Comparison of ENCODE assay signal across 12 mouse cellular contexts in the genomic region with DNA sequence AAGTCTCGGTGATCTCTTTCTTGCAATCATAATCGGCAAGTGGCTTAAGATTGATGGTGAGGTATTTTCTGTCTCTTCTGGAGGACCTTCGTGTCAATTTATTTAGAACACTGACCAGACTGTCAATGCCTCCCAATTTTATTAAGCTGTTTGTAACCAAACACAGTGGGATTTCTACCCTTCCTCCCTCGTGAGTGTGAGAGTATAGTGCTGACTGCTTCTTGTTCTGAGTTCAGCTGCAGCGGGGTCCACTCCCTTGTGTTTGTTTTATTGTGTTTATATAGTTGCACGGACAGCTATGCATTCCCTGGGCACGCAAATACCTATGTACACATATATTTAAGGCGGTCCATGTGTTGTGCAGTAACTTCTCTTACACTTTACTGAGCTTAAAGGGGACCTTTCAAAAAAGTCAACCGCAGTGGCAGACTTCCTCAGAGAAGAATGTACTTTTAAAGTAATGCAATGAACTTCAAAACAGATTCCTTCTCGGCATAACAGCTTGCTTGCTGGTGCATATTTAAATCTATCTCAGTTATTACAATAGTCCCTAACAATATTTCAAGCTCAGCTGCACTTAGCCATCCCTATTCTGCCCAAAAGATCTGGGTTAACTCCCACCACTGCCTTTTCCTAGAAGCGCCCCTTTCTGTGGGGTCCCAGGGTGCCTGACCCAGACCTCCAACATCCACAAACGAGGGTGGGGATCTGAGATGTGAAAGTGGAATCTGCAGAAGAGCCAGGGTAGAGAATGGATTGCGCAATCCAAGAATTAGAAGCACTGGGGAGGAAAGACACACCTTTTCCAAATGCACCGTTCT.
DNase-seq lines count a peak whose midpoint lies in the region; ATAC-seq and TF ChIP-seq lines count a peak whose summit lies in the region.
"Had no signal": no experiment of that assay in that cellular context is flagged by ENCODE, and none has a peak within 500 bp of the region (broad histone marks: within the 10 kb centered on the region; RNA-seq: fewer than 3 reads in every experiment).

No protein-coding gene starts in this region.

- H3K9ac ChIP-seq in forebrain, embryonic 11.5 days (ENCODE audit: low read length), result peak overlapping the region; percentile 53
- no peak overlapping the region for H3K9ac ChIP-seq in intestine, postnatal 0 days (ENCODE audit: low read depth, low read length)

- 3% methylated on average over 14 of the region's 14 CpGs for WGBS in forebrain, embryonic 11.5 days
- 18% methylated on average over 14 of the region's 14 CpGs for WGBS in intestine, postnatal 0 days

- peaks cover 18% of the 10 kb centered on the region; the same call in 1 of the 2 replicates for H3K4me1 ChIP-seq in forebrain, embryonic 11.5 days (replicated peaks; ENCODE audit: control insufficient read depth, insufficient read depth, low read length)
- no peaks in the 10 kb centered on the region for H3K4me1 ChIP-seq in intestine, postnatal 0 days (replicated peaks; ENCODE audit: control insufficient read depth, insufficient read depth, low read length)

- H3K27me3 ChIP-seq in forebrain, embryonic 11.5 days (ENCODE audit: control insufficient read depth, insufficient read depth, low read length), result peaks cover 30% of the 10 kb centered on the region
- peaks cover 70% of the 10 kb centered on the region for H3K27me3 ChIP-seq in intestine, postnatal 0 days (replicated peaks; ENCODE audit: control insufficient read depth, insufficient read depth, low read length)
- H3K27me3 ChIP-seq: Patski had no signal

- no peak for ATAC-seq in forebrain, embryonic 11.5 days (replicated peaks; ENCODE audit: low FRiP score)
- no peak for ATAC-seq in intestine, postnatal 0 days
- ATAC-seq: Patski had no signal

- H3K27ac ChIP-seq in left cerebral cortex, adult 2 months, result 0 out of 2 replicates have a peak overlapping the region, but pooled peaks have one; percentile 10
- no peak overlapping the region for H3K27ac ChIP-seq in forebrain, embryonic 11.5 days (ENCODE audit: low read depth, low read length)
- H3K27ac ChIP-seq in intestine, postnatal 0 days (ENCODE audit: low read depth, low read length), result no peak overlapping the region

- H3K4me2 ChIP-seq in forebrain, embryonic 11.5 days (ENCODE audit: low read depth, low read length, severe bottlenecking), result peak overlapping the region; percentile 52
- H3K4me2 ChIP-seq in intestine, postnatal 0 days (replicated peaks; ENCODE audit: low read depth), result peak overlapping the region; percentile 21; the same call in 1 of the 2 replicates

- intact Hi-C loops in left cerebral cortex, adult 2 months (cut with DNase I), result loop anchor here (10.0 kb wide), 3 partner anchors 589 to 1229 kb away; no protein-coding TSS in a partner anchor
- intact Hi-C loops in left cerebral cortex, postnatal 4 days (cut with DNase I), result loop anchor here (10.0 kb wide), 1 partner anchor 999 kb away; no protein-coding TSS in a partner anchor

- H3K4me3 ChIP-seq in left cerebral cortex, adult 2 months, result peak overlapping the region; percentile 43
- H3K4me3 ChIP-seq in forebrain, embryonic 11.5 days (ENCODE audit: low read depth, low read length), result peak overlapping the region; percentile 26
- H3K4me3 ChIP-seq in intestine, postnatal 0 days (ENCODE audit: low read depth, low read length), result no peak overlapping the region

- no peak for DNase-seq in left cerebral cortex, adult 2 months (ENCODE audit: extremely low spot score in 1 of 2, low spot score in 2 of 2)
- no peak for DNase-seq in left cerebral cortex, adult 9 months (ENCODE audit: low spot score in 2 of 2)
- DNase-seq in forebrain, embryonic 11.5 days (ENCODE audit: low spot score), result no peak
- peak; percentile 41 for DNase-seq in retina, embryonic 14.5 days (ENCODE audit: low spot score)
- DNase-seq in left cerebral cortex, postnatal 4 days, result no peak
- no peak for DNase-seq in layer of hippocampus, postnatal 36 days
- no peak for DNase-seq in cerebellum, adult 9-10 months
- DNase-seq: cerebellum, adult 8-10 months; gastrocnemius, postnatal 36 days; lung, postnatal 14 days had no signal

- H3K36me3 ChIP-seq in forebrain, embryonic 11.5 days (ENCODE audit: control insufficient read depth, insufficient read depth, low read length), result no peaks in the 10 kb centered on the region
- no peaks in the 10 kb centered on the region for H3K36me3 ChIP-seq in intestine, postnatal 0 days (ENCODE audit: control insufficient read depth, insufficient read depth)

- TF ChIP-seq CTCF in left cerebral cortex, adult 2 months (IDR thresholded peaks at IDR 0.05), result no peak
- no peak for TF ChIP-seq CTCF in intestine, postnatal 0 days (IDR thresholded peaks at IDR 0.05; ENCODE audit: low read depth)

- no peaks in the 10 kb centered on the region for H3K9me3 ChIP-seq in forebrain, embryonic 11.5 days (ENCODE audit: control insufficient read depth, low read length)
- H3K9me3 ChIP-seq in intestine, postnatal 0 days (ENCODE audit: control insufficient read depth), result no peaks in the 10 kb centered on the region
